Mouse (Mus musculus): ENCODE results near the gene Abhd6. TPM values are rescaled to one million over a fixed set of nuclear protein-coding genes. Genes with fewer than 3 reads are reported as not detected.

The Abhd6 gene
- polyA plus RNA-seq, 1 experiment from 2014 or later, result 16.1 TPM

DNA sequence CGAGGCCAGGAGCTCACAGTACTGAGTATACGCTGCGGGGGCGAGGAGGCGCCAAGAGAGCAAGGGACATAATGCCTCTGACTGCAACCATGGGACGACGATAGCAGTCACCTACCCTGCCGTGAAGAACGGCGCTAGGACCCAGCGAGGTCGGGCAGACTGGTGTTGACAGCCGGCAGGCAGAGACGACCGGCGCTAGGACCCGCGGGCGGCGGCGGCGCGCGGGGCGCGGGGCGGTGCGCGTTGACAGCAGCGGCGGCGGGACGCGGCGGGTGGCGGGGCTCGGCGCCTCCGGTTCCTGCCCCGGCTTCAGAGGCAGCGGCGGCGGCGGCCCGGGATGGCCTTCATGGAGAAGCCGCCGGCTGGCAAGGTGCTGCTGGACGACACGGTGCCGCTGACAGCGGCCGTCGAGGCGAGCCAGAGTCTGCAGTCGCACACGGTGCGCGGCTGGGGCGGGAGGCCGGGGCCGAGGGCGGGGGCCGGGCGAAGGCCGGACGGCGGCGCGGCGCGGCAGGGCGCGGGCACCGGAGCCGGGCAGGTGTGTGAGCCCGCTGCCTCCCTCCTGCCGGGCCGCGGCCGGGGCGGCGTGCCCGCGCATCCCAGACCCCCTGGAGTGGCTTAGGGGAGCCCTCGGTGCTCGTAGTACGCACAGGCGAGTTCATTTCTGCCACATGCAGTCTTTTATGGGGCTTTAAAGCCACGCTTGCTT is 95.4 kb downstream of the Abhd6 start, which contains the start of gene Pxk:
Pxk (plus strand) TSS at position 234 of the 709 bp plus-strand sequence.
- H3K27me3 ChIP-seq (ENCODE audit: control insufficient read depth, insufficient read depth, low read length), result no peaks in the 10 kb centered on the region
- ATAC-seq (ENCODE audit: low FRiP score), result peak; percentile 93
- H3K9ac ChIP-seq (ENCODE audit: low read depth, low read length), result peak within 1 kb of the TSS; percentile 80
- H3K4me1 ChIP-seq (replicated peaks; ENCODE audit: control insufficient read depth, insufficient read depth, low read length), result no peaks in the 10 kb centered on the region
- H3K27ac ChIP-seq (ENCODE audit: low read depth, low read length), result peak within 1 kb of the TSS; percentile 36; the same call in 1 of the 2 replicates
- WGBS, result under 1% methylated on average over 57 of the region's 89 CpGs
- H3K9me3 ChIP-seq (ENCODE audit: control insufficient read depth, low read length), result no peaks in the 10 kb centered on the region
- no peaks in the 10 kb centered on the region for H3K36me3 ChIP-seq (ENCODE audit: control insufficient read depth, insufficient read depth, low read length)
- peak within 1 kb of the TSS; percentile 54 for H3K4me2 ChIP-seq (replicated peaks; ENCODE audit: low read depth, low read length)
- DNase-seq (ENCODE audit: low spot score), result peak; percentile 97
- H3K4me3 ChIP-seq (ENCODE audit: low read depth, low read length), result peak within 1 kb of the TSS; percentile 72

DNA sequence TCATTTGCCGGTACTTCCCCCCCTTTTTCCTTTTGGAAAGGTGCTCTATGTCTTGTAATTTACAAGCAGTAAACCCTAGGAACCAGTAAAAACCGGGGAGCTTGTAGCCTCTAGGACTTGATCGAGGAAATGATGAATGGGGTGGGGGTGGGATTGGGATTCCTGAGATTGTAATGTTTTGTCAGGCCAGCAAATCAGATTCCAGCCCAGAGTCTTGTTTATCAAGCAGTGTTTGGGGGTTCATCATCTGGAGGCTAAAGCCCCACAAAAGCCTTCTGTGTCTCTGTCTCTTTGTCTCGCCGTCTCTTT is 95.9 kb downstream of the Abhd6 start:
- DNase-seq (ENCODE audit: low spot score) (no peak), ATAC-seq (ENCODE audit: low FRiP score) (peak; percentile 23; the same call in 1 of the 2 replicates)
- H3K9me3 ChIP-seq (ENCODE audit: control insufficient read depth, low read length), result no peaks in the 10 kb centered on the region
- H3K27ac ChIP-seq (ENCODE audit: low read depth, low read length), result peak overlapping the region; percentile 36; the same call in 1 of the 2 replicates
- WGBS, result 1% methylated on average over 5 of the region's 5 CpGs
- no peaks in the 10 kb centered on the region for H3K27me3 ChIP-seq (ENCODE audit: control insufficient read depth, insufficient read depth, low read length)
- H3K36me3 ChIP-seq (ENCODE audit: control insufficient read depth, insufficient read depth, low read length), result no peaks in the 10 kb centered on the region
- H3K4me2 ChIP-seq (replicated peaks; ENCODE audit: low read depth, low read length), result peak overlapping the region; percentile 54
- H3K4me3 ChIP-seq (ENCODE audit: low read depth, low read length), result peak overlapping the region; percentile 72
- peak overlapping the region; percentile 80 for H3K9ac ChIP-seq (ENCODE audit: low read depth, low read length)
- no peaks in the 10 kb centered on the region for H3K4me1 ChIP-seq (replicated peaks; ENCODE audit: control insufficient read depth, insufficient read depth, low read length)

DNA sequence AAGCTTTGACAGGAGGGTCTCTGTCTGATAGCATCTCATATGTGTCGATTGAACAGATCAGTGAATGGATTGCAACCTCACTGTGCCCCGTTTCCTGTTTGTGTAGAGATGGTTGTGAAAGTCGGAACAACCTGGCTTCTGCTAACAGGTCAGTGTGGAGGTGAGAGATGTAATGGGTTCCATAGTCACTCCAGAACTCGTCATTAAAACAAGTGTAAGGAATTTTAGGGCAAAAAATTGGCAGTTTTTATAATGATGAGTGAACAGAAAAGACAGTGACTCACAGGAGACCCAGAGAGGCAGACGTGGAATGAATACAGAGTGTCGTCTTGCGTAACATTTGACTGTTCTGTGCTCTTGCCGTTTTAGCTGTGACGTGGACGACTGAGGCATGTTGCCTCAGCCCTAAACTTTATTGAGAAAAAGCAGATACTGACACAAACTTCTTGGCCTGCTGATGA is 96.9 kb downstream of the Abhd6 start:
- no peaks in the 10 kb centered on the region for H3K9me3 ChIP-seq (ENCODE audit: control insufficient read depth, low read length)
- ATAC-seq (ENCODE audit: low FRiP score) (no peak), DNase-seq (ENCODE audit: low spot score) (no peak)
- H3K9ac ChIP-seq (ENCODE audit: low read depth, low read length), result no peak overlapping the region
- H3K4me2 ChIP-seq (replicated peaks; ENCODE audit: low read depth, low read length), result no peak overlapping the region
- H3K27ac ChIP-seq (ENCODE audit: low read depth, low read length), result no peak overlapping the region
- no peaks in the 10 kb centered on the region for H3K36me3 ChIP-seq (ENCODE audit: control insufficient read depth, insufficient read depth, low read length)
- H3K27me3 ChIP-seq (ENCODE audit: control insufficient read depth, insufficient read depth, low read length), result no peaks in the 10 kb centered on the region
- no peaks in the 10 kb centered on the region for H3K4me1 ChIP-seq (replicated peaks; ENCODE audit: control insufficient read depth, insufficient read depth, low read length)
- 76% methylated on average over 10 of the region's 10 CpGs for WGBS
- no peak overlapping the region for H3K4me3 ChIP-seq (ENCODE audit: low read depth, low read length)

DNA sequence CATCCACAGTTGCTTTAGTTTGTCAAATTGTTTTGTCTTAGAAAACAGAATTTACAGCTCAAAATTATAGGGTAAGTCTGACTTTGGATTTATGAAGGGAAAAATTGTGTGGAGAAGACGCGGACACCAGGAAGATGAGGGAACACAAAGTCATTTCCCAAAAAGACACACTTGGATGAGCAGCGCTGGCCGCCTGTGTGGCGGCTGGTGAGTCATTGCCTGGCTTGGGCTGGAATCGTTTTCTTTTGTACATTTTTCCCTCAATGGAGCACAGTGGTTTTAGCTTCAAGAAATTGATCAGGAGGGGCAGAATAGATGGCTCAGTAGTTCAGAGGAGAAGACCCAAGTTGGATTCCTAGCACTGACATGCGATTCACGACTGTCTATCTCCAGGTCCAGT is 99.2 kb downstream of the Abhd6 start:
- H3K9me3 ChIP-seq (ENCODE audit: control insufficient read depth, low read length), result no peaks in the 10 kb centered on the region
- H3K36me3 ChIP-seq (ENCODE audit: control insufficient read depth, insufficient read depth, low read length), result no peaks in the 10 kb centered on the region
- H3K4me3 ChIP-seq (ENCODE audit: low read depth, low read length), result no peak overlapping the region
- no peak overlapping the region for H3K9ac ChIP-seq (ENCODE audit: low read depth, low read length)
- H3K4me2 ChIP-seq (replicated peaks; ENCODE audit: low read depth, low read length), result no peak overlapping the region
- H3K4me1 ChIP-seq (replicated peaks; ENCODE audit: control insufficient read depth, insufficient read depth, low read length), result no peaks in the 10 kb centered on the region
- ATAC-seq (ENCODE audit: low FRiP score), result no peak
- no peak overlapping the region for H3K27ac ChIP-seq (ENCODE audit: low read depth, low read length)
- 91% methylated on average over 8 of the region's 8 CpGs for WGBS
- no peak for DNase-seq (ENCODE audit: low spot score)
- H3K27me3 ChIP-seq (ENCODE audit: control insufficient read depth, insufficient read depth, low read length), result no peaks in the 10 kb centered on the region

GRCm38 (mm10) chr14:8102676-8103075 is 100.0 kb downstream of the Abhd6 start:
- H3K27ac ChIP-seq (ENCODE audit: low read depth, low read length), result no peak overlapping the region
- H3K27me3 ChIP-seq (ENCODE audit: control insufficient read depth, insufficient read depth, low read length), result no peaks in the 10 kb centered on the region
- H3K4me3 ChIP-seq (ENCODE audit: low read depth, low read length), result no peak overlapping the region
- no peaks in the 10 kb centered on the region for H3K9me3 ChIP-seq (ENCODE audit: control insufficient read depth, low read length)
- no peak for DNase-seq (ENCODE audit: low spot score)
- no peak overlapping the region for H3K4me2 ChIP-seq (replicated peaks; ENCODE audit: low read depth, low read length)
- ATAC-seq (ENCODE audit: low FRiP score), result no peak
- H3K36me3 ChIP-seq (ENCODE audit: control insufficient read depth, insufficient read depth, low read length), result no peaks in the 10 kb centered on the region
- H3K9ac ChIP-seq (ENCODE audit: low read depth, low read length), result no peak overlapping the region
- no peaks in the 10 kb centered on the region for H3K4me1 ChIP-seq (replicated peaks; ENCODE audit: control insufficient read depth, insufficient read depth, low read length)
- 80% methylated on average over 12 of the region's 12 CpGs for whole genome bisulfite sequencing

Other genes with a start within 250 kb of the Abhd6 start
- not detected in 2 replicates for gene Gm26661, start 211.3 kb upstream of the Abhd6 start, polyA plus RNA-seq (2014; fragmentation: Nextera tagmentation; extraction: Ambion mirVana)
- 12.9 and 16.5 TPM in 2 replicates for gene Flnb, start 184.9 kb upstream of the Abhd6 start, polyA plus RNA-seq (2014; fragmentation: Nextera tagmentation; extraction: Ambion mirVana)
- gene Gm45521, start 45.6 kb upstream of the Abhd6 start, polyA plus RNA-seq (2014; fragmentation: Nextera tagmentation; extraction: Ambion mirVana), result 0.63 TPM in 1 of 2 replicates, not detected in the other
- gene Dnase1l3, start 8.3 kb upstream of the Abhd6 start, polyA plus RNA-seq (2014; fragmentation: Nextera tagmentation; extraction: Ambion mirVana), result 0.03 TPM in 1 of 2 replicates, not detected in the other
- gene Rpp14, start 77.5 kb downstream of the Abhd6 start, polyA plus RNA-seq (2014; fragmentation: Nextera tagmentation; extraction: Ambion mirVana), result 56.9 and 61.0 TPM in 2 replicates
- gene Pxk, start 95.3 kb downstream of the Abhd6 start, polyA plus RNA-seq (2014; fragmentation: Nextera tagmentation; extraction: Ambion mirVana), result 32.4 and 36.4 TPM in 2 replicates
- gene Pdhb, start 170.1 kb downstream of the Abhd6 start, polyA plus RNA-seq (2014; fragmentation: Nextera tagmentation; extraction: Ambion mirVana), result 228 and 233 TPM in 2 replicates
- 8.2 and 11.2 TPM in 2 replicates for gene Kctd6, start 211.2 kb downstream of the Abhd6 start, polyA plus RNA-seq (2014; fragmentation: Nextera tagmentation; extraction: Ambion mirVana)